Mouse (Mus musculus) embryonic facial prominence, embryonic 14.5 days (tissue): ENCODE measurements around the gene Ppp1r26. TPM values are rescaled to one million over a fixed set of nuclear protein-coding genes. Genes with fewer than 3 reads are reported as not detected.

Experiments used
- ATAC-seq: fragments of 200-750 bp; cut with Nextera tagmentation; 2 replicates; pipeline ENCODE4 v1.8.0; 2017; ENCODE audit warnings: low read depth, moderate number of reproducible peaks, moderate TSS enrichment
- DNase-seq: peaks from one replicate; pipeline ENCODE4 v3.0.0-alpha.2; 2015; ENCODE audit warnings: low spot score
- H3K27ac ChIP-seq: fragments of 300-500 bp; sonication (generic); replicated peaks from 2 replicates; pipeline ENCODE4 v1.5.1; 2014; ENCODE audit warnings: low read depth, mild to moderate bottlenecking, low read length, moderate library complexity
- H3K27me3 ChIP-seq: fragments of 300-500 bp; sonication (generic); replicated peaks from 2 replicates; pipeline ENCODE4 v1.6.1; 2014; ENCODE audit warnings: low read length; ENCODE audit not compliant: control insufficient read depth, insufficient read depth
- H3K36me3 ChIP-seq: fragments of 300-500 bp; sonication (generic); 2 replicates; pipeline ENCODE4 v1.6.1; 2014; ENCODE audit warnings: low read length, mixed read lengths; ENCODE audit not compliant: control insufficient read depth, insufficient read depth
- H3K4me1 ChIP-seq: fragments of 300-500 bp; sonication (generic); 2 replicates; pipeline ENCODE4 v1.6.1; 2014; ENCODE audit warnings: antibody characterized with exemption, low read length; ENCODE audit not compliant: control insufficient read depth, insufficient read depth
- H3K4me2 ChIP-seq: fragments of 300-500 bp; sonication (generic); 2 replicates; pipeline ENCODE4 v1.6.1; 2014; ENCODE audit warnings: low read depth, mild to moderate bottlenecking, low read length, moderate library complexity, mixed read lengths
- H3K4me3 ChIP-seq: fragments of 300-500 bp; sonication (generic); 2 replicates; pipeline ENCODE4 v1.5.1; 2014; ENCODE audit warnings: low read depth, mild to moderate bottlenecking, low read length
- H3K9ac ChIP-seq: fragments of 300-500 bp; sonication (generic); 2 replicates; pipeline ENCODE4 v1.6.1; 2014; ENCODE audit warnings: low read depth, mild to moderate bottlenecking, low read length, moderate library complexity, mixed read lengths
- H3K9me3 ChIP-seq: fragments of 300-500 bp; sonication (generic); 2 replicates; pipeline ENCODE4 v1.6.1; 2016; ENCODE audit warnings: low read length; ENCODE audit not compliant: control insufficient read depth
- WGBS: fragments of 180-500 bp; shearing (Covaris S2); extraction: QIAGEN DNeasy Blood & Tissue Kit; methylation state at CpG from one replicate; pipeline ENCODE4 v1.1.7; 2014; 5-methylcytosine and 5-hydroxymethylcytosine counted together
- polyA plus RNA-seq: library from polyadenylated mRNA; unstranded; fragments of >200 nt; fragmentation: Nextera tagmentation; extraction: Ambion mirVana; gene quantifications from 2 replicates; pipeline ENCODE4 v1.2.1, GENCODE M21; 2014

Gene Ppp1r26
- 3.8 and 4.9 TPM in 2 replicates for polyA plus RNA-seq

- no peaks in the 10 kb centered on the region for H3K9me3 ChIP-seq
- peak within 1 kb of the TSS; percentile 77 for H3K4me3 ChIP-seq
- peak within 1 kb of the TSS; percentile 77 for H3K27ac ChIP-seq
- H3K9ac ChIP-seq, result peak within 1 kb of the TSS; percentile 88
- WGBS, result 0% methylated on average over 17 of the region's 118 CpGs
- ATAC-seq (peak; percentile 75), DNase-seq (peak; percentile 32)
- peak within 1 kb of the TSS; percentile 94 for H3K4me2 ChIP-seq
- 0 out of 2 replicates have a peak, but pooled peaks cover 4% of the 10 kb centered on the region for H3K36me3 ChIP-seq
- H3K4me1 ChIP-seq, result 0 out of 2 replicates have a peak, but pooled peaks cover 5% of the 10 kb centered on the region
- no peaks in the 10 kb centered on the region; the same call in 1 of the 2 replicates for H3K27me3 ChIP-seq
Measured at GRCm38 (mm10) chr2:28446515-28447314, at the start of gene Ppp1r26. Gene Ppp1r26, plus strand, starts transcription at chr2:28446800.

DNA sequence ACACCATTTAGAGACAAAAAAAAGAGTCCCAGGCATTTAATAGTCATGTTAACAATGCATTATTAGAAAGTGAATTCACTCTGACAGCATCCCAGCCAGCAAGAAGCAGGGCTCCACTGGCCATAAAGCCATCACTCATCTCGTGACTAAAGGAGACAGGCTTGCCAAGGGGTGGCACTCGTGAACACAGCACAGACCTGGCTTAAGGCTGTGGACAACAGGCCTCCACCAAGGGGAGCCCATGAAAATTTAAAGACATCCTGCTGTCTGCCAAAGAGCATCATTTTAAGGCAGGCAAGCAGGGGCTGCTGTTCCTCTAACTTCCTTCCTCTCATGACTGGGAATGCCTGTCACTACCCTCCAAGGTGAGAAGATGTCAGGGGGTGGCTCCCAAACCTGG, 49.7 kb upstream of the Ppp1r26 start:
- Histone ChIP-seq H3K36me3 (no peaks in the 10 kb centered on the region), H3K27me3 (no peaks in the 10 kb centered on the region), H3K9ac (no peak overlapping the region), H3K4me2 (no peak overlapping the region), H3K9me3 (no peaks in the 10 kb centered on the region), H3K27ac (no peak overlapping the region), H3K4me3 (no peak overlapping the region), H3K4me1 (no peaks in the 10 kb centered on the region)
- ATAC-seq, result no peak
- WGBS, result 54% methylated on average over 2 of the region's 2 CpGs
- DNase-seq, result no peak

GRCm38 (mm10) chr2:28397417-28398119, 49.0 kb upstream of the Ppp1r26 start:
- Histone ChIP-seq H3K9ac (no peak overlapping the region), H3K4me1 (no peaks in the 10 kb centered on the region), H3K4me3 (no peak overlapping the region), H3K27me3 (no peaks in the 10 kb centered on the region), H3K9me3 (no peaks in the 10 kb centered on the region), H3K4me2 (no peak overlapping the region), H3K27ac (no peak overlapping the region), H3K36me3 (no peaks in the 10 kb centered on the region)
- ATAC-seq (no peak), DNase-seq (no peak)
- 63% methylated on average over 4 of the region's 4 CpGs for whole genome bisulfite sequencing

DNA sequence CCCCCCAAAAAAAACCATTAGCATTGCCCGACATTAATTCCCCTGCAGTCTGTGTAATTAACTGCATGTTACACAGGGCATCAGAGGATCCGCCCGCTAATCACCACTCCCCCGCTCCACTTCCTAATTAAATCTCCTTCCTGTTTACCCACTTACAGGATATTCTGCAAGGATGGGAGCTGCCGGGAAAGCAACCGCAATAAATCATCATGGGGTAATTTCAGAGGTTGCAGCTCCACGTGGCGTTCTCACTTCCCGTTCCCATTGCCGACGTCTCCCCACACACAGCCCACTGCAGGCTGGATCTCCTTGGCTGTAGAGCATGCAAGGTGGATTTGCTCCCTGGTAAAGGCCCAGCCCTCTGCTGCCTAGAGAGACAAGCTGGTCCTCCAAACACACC, 45.0 kb upstream of the Ppp1r26 start:
- WGBS, result 55% methylated on average over 11 of the region's 11 CpGs
- no peak overlapping the region for H3K4me2 ChIP-seq

GRCm38 (mm10) chr2:28402128-28402527, 44.5 kb upstream of the Ppp1r26 start:
- Histone ChIP-seq H3K9ac (no peak overlapping the region), H3K27ac (no peak overlapping the region), H3K36me3 (no peaks in the 10 kb centered on the region), H3K4me2 (no peak overlapping the region), H3K27me3 (no peaks in the 10 kb centered on the region), H3K4me3 (no peak overlapping the region), H3K9me3 (no peaks in the 10 kb centered on the region), H3K4me1 (no peaks in the 10 kb centered on the region)
- no peak for DNase-seq
- ATAC-seq, result no peak

More for the DNA sequence above, 45.0 kb upstream of the Ppp1r26 start:
- Histone ChIP-seq H3K4me3 (no peak overlapping the region), H3K36me3 (no peaks in the 10 kb centered on the region), H3K9ac (no peak overlapping the region), H3K9me3 (no peaks in the 10 kb centered on the region), H3K4me1 (no peaks in the 10 kb centered on the region), H3K27ac (no peak overlapping the region), H3K27me3 (no peaks in the 10 kb centered on the region)
- ATAC-seq (no peak), DNase-seq (peak; percentile 20)

DNA sequence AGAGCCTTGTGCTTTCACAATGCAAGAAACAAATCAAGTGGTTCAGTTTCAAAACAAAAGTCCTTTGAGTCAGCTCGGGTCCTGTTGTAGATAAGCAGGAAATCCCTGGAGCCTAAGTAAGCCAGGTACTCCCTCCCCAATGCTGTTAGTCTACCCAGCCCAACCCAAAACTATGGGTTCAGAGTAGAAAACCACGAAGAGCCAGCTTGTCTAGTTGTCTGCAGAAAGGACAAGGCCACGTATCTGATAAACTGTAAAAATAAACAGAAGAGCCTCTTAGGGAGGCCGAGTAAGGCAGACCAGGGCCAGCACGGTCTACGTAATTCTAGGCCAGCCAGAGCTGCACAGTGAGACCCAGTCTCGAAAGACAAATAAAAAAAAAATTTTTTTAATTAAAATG, 38.8 kb upstream of the Ppp1r26 start:
- DNase-seq (no peak), ATAC-seq (no peak)
- H3K27me3 ChIP-seq, result no peaks in the 10 kb centered on the region
- no peaks in the 10 kb centered on the region for H3K4me1 ChIP-seq
- H3K4me2 ChIP-seq, result no peak overlapping the region
- H3K27ac ChIP-seq, result no peak overlapping the region
- H3K36me3 ChIP-seq, result no peaks in the 10 kb centered on the region
- no peak overlapping the region for H3K9ac ChIP-seq
- no peak overlapping the region for H3K4me3 ChIP-seq
- WGBS, result 47% methylated on average over 7 of the region's 7 CpGs
- H3K9me3 ChIP-seq, result no peaks in the 10 kb centered on the region

- no peak overlapping the region for H3K4me3 ChIP-seq
- no peaks in the 10 kb centered on the region for H3K36me3 ChIP-seq
- DNase-seq (no peak), ATAC-seq (no peak)
- 79% methylated on average over 4 of the region's 4 CpGs for WGBS
- H3K27me3 ChIP-seq, result no peaks in the 10 kb centered on the region
- H3K4me2 ChIP-seq, result no peak overlapping the region
- H3K9ac ChIP-seq, result no peak overlapping the region
- no peak overlapping the region for H3K27ac ChIP-seq
- H3K4me1 ChIP-seq, result no peaks in the 10 kb centered on the region
- no peaks in the 10 kb centered on the region for H3K9me3 ChIP-seq
Measured at GRCm38 (mm10) chr2:28409144-28409543, 37.5 kb upstream of the Ppp1r26 start.

DNA sequence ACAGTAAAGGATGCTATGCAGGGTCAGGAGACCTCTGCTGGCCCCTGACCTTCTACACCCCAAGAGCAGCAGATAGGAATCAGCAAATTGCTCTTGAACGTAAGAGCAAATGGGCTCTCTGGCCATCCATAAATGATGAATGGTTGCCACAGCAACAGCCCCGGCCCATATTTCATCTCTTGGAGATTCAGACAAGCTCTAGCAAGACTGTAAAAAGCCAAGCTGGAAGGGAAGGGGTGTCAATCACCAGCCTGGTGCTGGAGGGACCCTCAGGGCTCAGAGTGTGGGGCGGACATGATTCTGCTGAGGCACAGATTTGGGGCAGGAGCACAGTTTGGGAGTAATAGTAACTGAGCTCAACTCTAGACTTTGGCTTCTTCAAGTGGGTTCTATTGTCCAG, 37.0 kb upstream of the Ppp1r26 start:
- 56% methylated on average over 3 of the region's 3 CpGs for WGBS
- no peaks in the 10 kb centered on the region for H3K36me3 ChIP-seq
- no peak overlapping the region for H3K4me2 ChIP-seq
- H3K9me3 ChIP-seq, result no peaks in the 10 kb centered on the region
- no peaks in the 10 kb centered on the region for H3K27me3 ChIP-seq
- ATAC-seq (no peak), DNase-seq (no peak)
- no peak overlapping the region for H3K9ac ChIP-seq
- H3K4me3 ChIP-seq, result no peak overlapping the region
- H3K4me1 ChIP-seq, result peaks cover 4% of the 10 kb centered on the region; the same call in 1 of the 2 replicates
- no peak overlapping the region for H3K27ac ChIP-seq
